Mouse (Mus musculus) thymus, adult 2 months (tissue): ENCODE results near the gene Gm10198.

Experiments used
- CTCF ChIP-seq: fragments of 200-500 bp; IDR thresholded peaks from 2 replicates; pipeline ENCODE4 v1.5.1; 2012; ENCODE audit warnings: mild to moderate bottlenecking, control low read depth, low read length, moderate library complexity, borderline replicate concordance; ENCODE audit not compliant: control insufficient read depth, poor library complexity, insufficient read depth; ENCODE audit errors: extremely low read depth
- POLR2A ChIP-seq: fragments of 200-500 bp; IDR thresholded peaks from 2 replicates; pipeline ENCODE4 v1.6.1; 2012; ENCODE audit warnings: mild to moderate bottlenecking, low read length, control low read depth, moderate library complexity; ENCODE audit not compliant: control insufficient read depth, poor library complexity, insufficient read depth; ENCODE audit errors: extremely low read depth

DNA sequence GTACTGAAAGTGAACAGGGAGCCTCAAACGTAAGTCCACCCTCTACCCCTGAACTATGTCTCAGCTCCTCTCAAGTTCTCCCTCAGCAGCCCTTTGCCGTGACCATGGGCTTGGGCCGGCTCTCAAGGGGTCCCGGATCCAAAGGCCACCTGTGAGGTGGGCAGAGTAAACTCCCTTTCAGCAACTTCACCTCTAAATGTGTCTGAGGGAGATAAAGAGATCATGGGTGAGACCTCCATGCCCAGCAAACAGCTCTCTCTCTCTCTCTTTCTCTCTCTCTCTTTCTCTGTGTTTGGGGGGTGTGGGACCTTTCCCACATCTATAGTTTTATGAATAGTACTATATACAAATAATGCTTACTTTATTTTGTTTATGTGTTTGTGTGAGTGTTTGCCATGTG is 36.2 kb upstream of the Gm10198 start:
- TF ChIP-seq CTCF (no peak), POLR2A (no peak)
